Mouse (Mus musculus) splenic B cell, adult 2 months (primary cell): ENCODE data around the gene Gm15737.

Experiments used
- DNase-seq: peaks from one replicate; pipeline ENCODE4 v3.0.0-alpha.2; 2011; ENCODE audit warnings: low read depth, low spot score
- H3K27me3 ChIP-seq: 2 replicates; pipeline ENCODE4 v1.6.1; 2012; ENCODE audit warnings: mild to moderate bottlenecking, low read length, moderate library complexity, mixed read lengths; ENCODE audit not compliant: control insufficient read depth, poor library complexity, insufficient read depth, severe bottlenecking
- H3K36me3 ChIP-seq: 2 replicates; pipeline ENCODE4 v1.6.1; 2012; ENCODE audit warnings: mild to moderate bottlenecking, low read length, moderate library complexity, mixed read lengths; ENCODE audit not compliant: control insufficient read depth, poor library complexity, insufficient read depth, severe bottlenecking

Gm15737 gene

DNA sequence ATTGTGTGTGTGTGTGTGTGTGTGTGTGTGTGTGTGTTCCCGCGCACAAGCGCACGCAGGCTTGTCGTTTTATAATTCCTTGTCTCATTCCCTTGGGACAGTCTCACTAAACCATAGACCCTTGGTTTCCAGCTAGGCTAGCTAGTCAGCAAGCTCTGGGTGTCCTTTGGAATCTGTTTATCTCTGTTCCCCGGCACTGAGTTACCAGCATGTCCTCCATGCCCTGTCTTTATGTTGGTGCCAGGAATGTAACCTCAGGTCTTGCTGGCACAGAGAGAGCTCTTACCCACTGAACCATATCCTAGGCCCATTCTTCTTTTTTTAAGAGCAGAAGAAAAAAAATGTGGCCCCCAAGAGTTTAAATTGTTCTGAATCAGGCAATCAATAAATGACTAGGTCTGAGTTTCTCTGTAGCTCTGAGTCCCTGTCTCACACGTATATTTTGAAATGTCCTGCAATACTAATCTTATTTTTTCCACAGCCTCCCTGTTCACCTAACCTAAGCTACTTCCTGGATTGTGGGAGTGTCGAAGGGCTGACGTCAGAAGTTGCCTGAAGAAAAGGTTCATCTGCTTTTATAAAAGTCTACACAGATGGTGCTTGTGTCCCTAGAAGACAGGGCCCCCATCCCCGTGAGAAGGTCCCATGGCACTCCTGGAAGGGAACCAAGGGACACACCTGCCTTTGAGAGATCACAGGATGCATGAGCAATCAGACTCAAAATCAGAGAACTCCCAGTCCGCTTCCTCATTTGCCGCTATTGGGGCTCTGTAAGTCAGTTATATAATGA, 10.2 kb upstream of the Gm15737 start:
- H3K36me3 ChIP-seq: no peaks in the 10 kb centered on the region
- no peak for DNase-seq
- no peaks in the 10 kb centered on the region for H3K27me3 ChIP-seq

DNA sequence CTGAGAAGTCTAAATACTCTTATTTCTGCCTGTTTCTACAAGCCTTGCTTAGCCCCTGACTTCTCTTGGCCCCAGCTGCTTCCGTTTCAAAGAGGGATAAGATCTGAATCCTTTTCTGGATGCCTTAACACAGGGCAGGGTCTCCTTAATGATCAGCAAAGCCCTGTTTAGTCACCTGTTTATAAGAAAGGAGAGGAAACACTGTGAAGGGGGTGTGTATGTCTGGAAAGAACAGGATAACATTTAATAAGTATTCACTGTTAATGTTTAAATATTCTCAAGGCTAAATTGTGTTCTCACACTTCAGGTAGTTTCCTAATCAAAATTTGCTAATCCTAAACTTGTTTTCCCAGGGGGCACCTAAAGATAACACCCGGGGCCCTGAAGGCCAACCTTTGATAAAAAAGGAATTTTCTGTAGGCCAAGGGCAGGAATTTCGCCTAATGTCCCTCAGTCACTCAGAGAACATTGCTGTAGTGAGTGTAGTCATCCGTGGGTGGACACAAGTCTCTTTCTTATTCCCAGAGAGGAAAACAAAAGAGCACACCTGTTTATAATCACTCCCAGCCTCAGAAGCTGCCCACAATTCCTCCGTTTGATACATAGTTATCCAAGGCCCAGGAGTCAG, 8.8 kb upstream of the Gm15737 start:
- Histone ChIP-seq H3K27me3 (no peaks in the 10 kb centered on the region), H3K36me3 (no peaks in the 10 kb centered on the region)
- no peak for DNase-seq

DNA sequence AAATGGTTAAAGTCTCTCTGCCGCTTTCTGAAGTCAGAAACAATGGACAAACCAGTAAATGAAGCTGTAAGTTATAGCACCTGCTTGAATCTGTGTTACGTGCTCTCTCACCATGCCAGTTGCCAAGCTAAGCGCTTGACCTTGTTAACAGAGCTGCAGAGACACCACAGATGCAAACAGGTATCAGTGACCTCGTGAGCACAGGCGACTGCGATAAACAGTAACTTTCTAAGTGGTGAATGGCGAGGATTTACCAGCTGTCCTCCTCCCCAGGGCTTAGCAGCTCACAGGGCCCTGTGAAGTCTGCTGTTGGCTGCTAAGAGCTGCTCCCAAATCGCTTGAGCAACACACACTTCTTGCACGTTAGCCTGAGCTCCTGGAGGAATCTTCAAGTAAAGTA, 6.6 kb upstream of the Gm15737 start:
- DNase-seq: no peak
- H3K36me3 ChIP-seq: no peaks in the 10 kb centered on the region
- H3K27me3 ChIP-seq: no peaks in the 10 kb centered on the region

DNA sequence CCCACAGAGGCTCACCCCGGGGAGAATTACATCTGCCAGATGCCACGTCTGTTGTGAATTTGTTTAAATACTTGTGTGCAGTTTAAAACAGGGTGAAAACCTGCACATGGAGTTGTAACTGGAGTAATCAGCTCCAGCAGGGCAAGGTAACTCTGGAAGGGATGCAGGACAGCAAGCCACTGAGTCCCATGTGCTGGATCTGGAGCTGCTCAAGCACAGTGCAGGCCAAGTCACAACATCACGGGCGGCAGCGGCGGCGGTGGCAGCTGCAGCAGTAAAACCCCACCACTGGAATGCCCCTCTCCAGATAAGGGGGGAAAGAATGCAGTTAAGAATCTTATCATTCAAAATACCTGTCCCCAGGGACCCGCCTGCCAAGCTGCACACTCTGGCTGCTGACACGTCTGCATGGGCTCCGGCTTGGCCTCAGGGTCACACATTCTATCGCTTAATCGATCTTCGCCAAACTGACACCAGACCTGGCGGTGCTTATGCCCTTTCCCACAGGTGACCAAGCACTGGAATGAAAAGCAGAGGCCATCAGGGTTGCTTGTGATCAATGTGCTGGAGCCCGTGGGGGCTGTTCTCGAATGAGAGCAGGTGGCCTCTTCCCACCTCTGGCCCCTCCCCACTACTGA, 544 bp downstream of the Gm15737 start:
- H3K36me3 ChIP-seq: no peaks in the 10 kb centered on the region
- DNase-seq: no peak
- H3K27me3 ChIP-seq: no peaks in the 10 kb centered on the region

GRCm38 (mm10) chr6:92871813-92872212, 2.7 kb downstream of the Gm15737 start:
- Histone ChIP-seq H3K36me3 (no peaks in the 10 kb centered on the region), H3K27me3 (no peaks in the 10 kb centered on the region)
- no peak for DNase-seq

DNA sequence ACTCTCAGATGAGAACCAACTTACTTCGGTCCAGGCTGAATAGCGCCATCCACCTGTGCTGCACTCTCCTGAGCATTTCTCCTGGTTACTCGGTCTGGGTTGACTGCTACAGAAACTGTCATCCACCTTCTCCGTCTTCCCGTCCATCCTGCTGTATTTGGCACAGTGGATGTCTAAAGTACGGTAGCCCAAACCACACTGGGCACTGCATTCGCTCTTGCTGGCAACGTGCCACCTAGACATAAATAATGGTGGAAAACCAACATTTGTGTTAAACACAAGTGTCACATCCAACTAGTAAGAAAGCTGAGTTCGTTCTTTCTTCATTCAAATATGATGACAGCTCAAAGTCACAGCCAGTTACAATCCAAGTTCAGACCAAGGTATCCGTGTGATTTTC, 3.6 kb downstream of the Gm15737 start:
- Histone ChIP-seq H3K36me3 (no peaks in the 10 kb centered on the region), H3K27me3 (no peaks in the 10 kb centered on the region)
- DNase-seq: no peak

DNA sequence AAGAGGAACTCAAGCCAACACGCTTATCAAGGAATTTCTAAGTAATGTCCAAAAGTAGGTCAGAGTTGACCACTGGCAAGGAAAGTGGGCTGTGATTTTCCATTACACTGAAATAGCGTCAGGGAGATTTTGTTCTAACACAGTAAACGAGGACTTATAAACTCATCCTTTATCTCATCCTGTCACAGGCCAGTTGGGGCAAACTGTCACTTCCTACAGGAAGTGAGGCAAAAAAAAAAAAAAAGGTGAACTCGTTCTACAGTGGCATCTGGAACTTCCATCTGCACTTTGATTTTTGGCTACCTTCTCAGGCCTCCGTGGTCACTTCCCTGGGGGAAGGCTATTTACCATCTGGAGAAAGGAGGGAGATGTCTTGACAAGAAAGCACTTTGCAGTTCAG, 5.7 kb downstream of the Gm15737 start:
- DNase-seq: no peak
- H3K27me3 ChIP-seq: no peaks in the 10 kb centered on the region
- H3K36me3 ChIP-seq: no peaks in the 10 kb centered on the region

GRCm38 (mm10) chr6:92875340-92875739, 6.2 kb downstream of the Gm15737 start:
- no peak for DNase-seq
- Histone ChIP-seq H3K27me3 (no peaks in the 10 kb centered on the region), H3K36me3 (no peaks in the 10 kb centered on the region)

DNA sequence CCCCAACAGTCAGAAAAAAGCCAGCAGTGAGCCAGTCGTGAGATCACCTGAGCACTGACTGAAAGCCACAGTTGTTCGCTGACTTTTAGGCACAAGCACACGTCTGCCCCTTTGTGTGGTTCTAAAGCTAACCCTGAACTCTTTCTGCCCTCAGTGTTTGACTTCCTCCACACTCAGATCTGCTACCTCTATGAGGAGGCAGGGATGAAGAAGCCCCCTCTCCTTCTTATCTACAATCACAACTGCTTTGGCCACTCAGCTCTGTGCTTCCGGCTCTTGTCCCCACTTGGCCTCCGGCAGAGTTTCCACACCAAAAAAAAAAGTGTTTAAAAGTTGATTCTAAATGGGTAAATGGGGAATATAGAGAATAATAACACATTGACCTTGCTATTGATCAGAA, 7.0 kb downstream of the Gm15737 start:
- no peaks in the 10 kb centered on the region for H3K36me3 ChIP-seq
- no peak for DNase-seq

DNA sequence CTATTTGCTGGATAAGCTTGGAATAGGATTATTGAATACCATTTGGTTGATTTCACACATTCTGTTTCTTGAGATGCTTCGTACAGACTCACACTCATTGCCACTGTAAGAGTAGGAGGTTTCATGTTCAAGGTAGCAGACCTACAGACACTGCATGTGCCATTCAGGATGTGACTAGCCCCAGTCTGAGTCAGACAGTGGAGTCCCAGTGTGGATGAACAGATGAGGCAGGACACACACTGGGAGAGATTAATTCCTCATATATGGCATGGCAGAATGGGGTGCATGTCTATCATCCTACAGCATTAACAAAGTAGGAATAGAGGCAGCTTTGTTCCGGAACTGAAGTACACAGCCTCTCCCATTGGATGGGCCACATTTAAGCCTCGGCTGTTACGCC, 8.1 kb downstream of the Gm15737 start:
- DNase-seq: no peak
- no peaks in the 10 kb centered on the region for H3K36me3 ChIP-seq
- H3K27me3 ChIP-seq: no peaks in the 10 kb centered on the region

More for the DNA sequence above, 7.0 kb downstream of the Gm15737 start:
- no peaks in the 10 kb centered on the region for H3K27me3 ChIP-seq

- Histone ChIP-seq H3K27me3 (no peaks in the 10 kb centered on the region), H3K36me3 (no peaks in the 10 kb centered on the region)
- no peak for DNase-seq
Measured at GRCm38 (mm10) chr6:92878771-92879170, 9.6 kb downstream of the Gm15737 start.

DNA sequence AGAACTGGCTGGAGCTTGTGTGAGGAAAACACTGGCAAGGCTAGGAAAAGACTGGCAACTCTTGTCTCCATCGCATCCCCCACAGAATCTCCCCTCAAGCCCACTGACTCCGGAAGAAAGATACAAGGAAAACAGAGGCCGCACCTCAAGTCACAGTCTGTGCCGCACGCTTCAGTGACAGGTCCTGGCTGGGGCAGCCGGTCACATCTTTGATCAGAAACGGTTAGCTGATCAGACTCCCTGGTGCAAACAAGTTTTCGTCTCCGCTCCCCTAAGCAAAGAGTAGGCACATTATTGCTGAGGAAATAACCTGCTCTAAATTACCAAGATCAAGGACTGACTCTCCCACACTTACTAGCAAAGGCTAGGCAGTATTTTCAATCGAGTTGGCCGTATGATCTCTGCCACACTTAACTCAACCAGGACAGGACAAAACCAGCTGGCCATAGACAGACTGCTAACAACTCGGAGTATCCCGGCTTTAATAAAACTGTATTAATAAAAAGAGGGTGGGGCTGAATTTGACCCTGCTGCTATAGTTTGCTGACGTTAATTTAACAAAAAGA, 10.6 kb downstream of the Gm15737 start:
- no peaks in the 10 kb centered on the region for H3K36me3 ChIP-seq

DNA sequence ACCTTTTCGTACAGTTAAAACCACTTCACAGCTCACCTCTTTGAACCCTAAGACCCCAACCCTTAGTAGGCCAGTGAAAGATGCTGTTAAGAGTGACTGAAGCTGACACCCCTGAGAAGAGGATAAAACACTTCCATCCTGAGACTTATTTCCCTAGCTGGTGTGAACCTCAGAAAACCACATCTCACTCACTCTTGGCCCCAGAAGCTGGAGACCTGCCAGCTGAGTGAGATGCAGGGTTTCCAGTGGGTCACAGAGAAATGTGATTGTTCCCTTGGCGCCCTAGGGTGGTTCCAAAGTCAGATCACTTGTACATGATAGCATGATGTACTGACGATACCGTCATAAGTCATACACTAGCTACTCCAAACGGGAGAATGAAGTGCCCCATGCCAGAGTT, 13.3 kb downstream of the Gm15737 start:
- no peaks in the 10 kb centered on the region for H3K27me3 ChIP-seq
- H3K36me3 ChIP-seq: no peaks in the 10 kb centered on the region
- no peak for DNase-seq

More for the DNA sequence above, 10.6 kb downstream of the Gm15737 start:
- no peaks in the 10 kb centered on the region for H3K27me3 ChIP-seq
- no peak for DNase-seq

GRCm38 (mm10) chr6:92883131-92883900, 14.2 kb downstream of the Gm15737 start:
- DNase-seq: no peak
- H3K27me3 ChIP-seq: no peaks in the 10 kb centered on the region
- H3K36me3 ChIP-seq: no peaks in the 10 kb centered on the region
